Mouse (Mus musculus) heart, embryonic 14.5 days (tissue): Measurements from ENCODE around the gene Mpi. TPM values are rescaled to one million over a fixed set of nuclear protein-coding genes. Genes with fewer than 3 reads are reported as not detected.

Experiments
- ATAC-seq: fragments of 200-750 bp; cut with Nextera tagmentation; 2 replicates; pipeline ENCODE4 v1.8.0; 2017; ENCODE audit warnings: low read depth, moderate TSS enrichment; ENCODE audit not compliant: insufficient number of reproducible peaks, insufficient read depth, low FRiP score
- H3K27ac ChIP-seq, 2 experiments: fragments of 200-500 bp in 1 of 2; fragments of 300-500 bp in 1 of 2; sonication (generic) in 1 of 2; replicated peaks in 1 of 2; 2 replicates each; pipeline ENCODE4 v1.5.1; 2012 to 2014; ENCODE audit warnings: low read depth in 2 of 2, low read length in 2 of 2, control low read depth in 1 of 2, mild to moderate bottlenecking in 1 of 2, mixed read lengths in 1 of 2; ENCODE audit not compliant: control insufficient read depth in 1 of 2, insufficient read depth in 1 of 2
- H3K27me3 ChIP-seq: fragments of 300-500 bp; sonication (generic); 2 replicates; pipeline ENCODE4 v1.6.1; 2014; ENCODE audit warnings: mild to moderate bottlenecking, low read length, control low read depth; ENCODE audit not compliant: control insufficient read depth, insufficient read depth
- H3K36me3 ChIP-seq: fragments of 300-500 bp; sonication (generic); 2 replicates; pipeline ENCODE4 v1.6.1; 2014; ENCODE audit warnings: mild to moderate bottlenecking, control low read depth, low read length, mixed read lengths; ENCODE audit not compliant: control insufficient read depth, insufficient read depth
- H3K4me1 ChIP-seq, 2 experiments: fragments of 200-500 bp in 1 of 2; fragments of 300-500 bp in 1 of 2; sonication (generic) in 1 of 2; 2 replicates each; pipeline ENCODE4 v1.6.1; 2012 to 2014; ENCODE audit warnings: low read length in 2 of 2, control low read depth in 1 of 2, mixed read lengths in 1 of 2; ENCODE audit not compliant: control insufficient read depth in 2 of 2, insufficient read depth in 2 of 2
- H3K4me2 ChIP-seq: fragments of 300-500 bp; sonication (generic); 2 replicates; pipeline ENCODE4 v1.6.1; 2014; ENCODE audit warnings: mild to moderate bottlenecking, low read length
- H3K4me3 ChIP-seq, 2 experiments: fragments of 200-500 bp in 1 of 2; fragments of 300-500 bp in 1 of 2; sonication (generic) in 1 of 2; 2 replicates each; pipeline ENCODE4 v1.5.1; 2012 to 2014; ENCODE audit warnings: low read length in 2 of 2, mild to moderate bottlenecking in 2 of 2, control low read depth in 1 of 2, low read depth in 1 of 2, moderate library complexity in 1 of 2; ENCODE audit not compliant: control insufficient read depth in 1 of 2, insufficient read depth in 1 of 2
- H3K9ac ChIP-seq: fragments of 300-500 bp; sonication (generic); 2 replicates; pipeline ENCODE4 v1.6.1; 2014; ENCODE audit warnings: mild to moderate bottlenecking, low read length
- H3K9me3 ChIP-seq: fragments of 300-500 bp; sonication (generic); 2 replicates; pipeline ENCODE4 v1.6.1; 2016; ENCODE audit warnings: low read length, control low read depth; ENCODE audit not compliant: control insufficient read depth
- WGBS: fragments of 180-500 bp; shearing (Covaris S2); extraction: QIAGEN DNeasy Blood & Tissue Kit; methylation state at CpG from one replicate; pipeline ENCODE4 v1.1.7; 2014; 5-methylcytosine and 5-hydroxymethylcytosine counted together
- polyA plus RNA-seq: library from polyadenylated mRNA; unstranded; fragments of >200 nt; fragmentation: Nextera tagmentation; extraction: Ambion mirVana; gene quantifications from 2 replicates; pipeline ENCODE4 v1.2.1, GENCODE M21; 2014

Gene Mpi
- 69.2 and 74.3 TPM in 2 replicates for polyA plus RNA-seq

DNA sequence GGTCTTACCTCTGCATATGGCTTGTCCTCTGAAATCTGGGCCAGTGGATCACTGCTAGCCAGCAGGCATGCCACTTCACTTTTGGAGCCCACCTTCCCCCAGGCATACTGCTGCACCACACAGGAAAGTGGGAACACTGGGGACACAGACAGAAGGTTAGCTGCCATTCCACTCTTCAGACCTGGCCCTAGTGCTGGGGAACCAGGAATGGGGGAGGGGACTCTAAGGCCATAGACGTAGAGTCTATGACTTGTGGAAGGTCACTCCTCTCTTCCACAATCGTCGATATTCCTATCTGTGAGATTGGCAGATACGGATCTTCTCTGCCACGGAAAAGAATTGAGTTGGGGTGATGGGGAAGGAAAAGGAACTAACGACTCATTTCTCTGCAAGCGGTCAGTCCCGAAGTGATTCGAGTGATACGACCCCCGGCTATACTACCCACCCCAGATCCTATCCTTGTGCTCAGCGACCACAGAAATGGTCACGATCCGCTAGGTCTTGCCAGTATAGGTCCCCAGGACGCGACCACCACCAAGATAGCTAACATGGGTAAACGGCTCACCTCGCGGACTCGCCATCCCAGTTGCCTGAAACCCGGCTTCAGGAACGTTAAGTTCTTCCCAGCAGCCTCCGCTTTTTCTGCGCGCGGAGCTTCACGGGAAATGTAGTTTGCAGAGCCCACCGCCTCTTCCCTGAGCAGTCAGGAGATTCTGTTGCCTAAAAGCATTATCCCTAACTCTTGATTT is at the start of gene Mpi:
Gene Mpi (minus strand): TSS at position 625 of the 749 bp plus-strand sequence.
- under 1% methylated on average over 28 of the region's 28 CpGs for WGBS
- Histone ChIP-seq H3K4me1 (peaks cover 17 to 36% of the 10 kb centered on the region in 2 experiments), H3K9ac (peak within 1 kb of the TSS; percentile 83), H3K9me3 (no peaks in the 10 kb centered on the region), H3K27me3 (no peaks in the 10 kb centered on the region), H3K4me2 (peak within 1 kb of the TSS; percentile 73), H3K36me3 (peaks cover 27% of the 10 kb centered on the region), H3K27ac (peak within 1 kb of the TSS in 1 of 2 experiments; percentile 24; a peak in 2 of 4 replicates), H3K4me3 (peak within 1 kb of the TSS; percentile 65 to 75)
- ATAC-seq: no peak

GRCm38 (mm10) chr9:57602098-57602497 is 49.5 kb upstream of the Mpi start:
- H3K36me3 ChIP-seq: no peaks in the 10 kb centered on the region
- H3K4me1 ChIP-seq: peaks cover 42 to 57% of the 10 kb centered on the region in 2 experiments
- no peaks in the 10 kb centered on the region for H3K9me3 ChIP-seq
- H3K27me3 ChIP-seq: peaks cover 32% of the 10 kb centered on the region
- no peak overlapping the region for H3K4me2 ChIP-seq
- no peak for ATAC-seq
- no peak overlapping the region for H3K27ac ChIP-seq
- H3K9ac ChIP-seq: no peak overlapping the region
- no peak overlapping the region for H3K4me3 ChIP-seq
- 12% methylated on average over 8 of the region's 8 CpGs for WGBS

GRCm38 (mm10) chr9:57601353-57601706 is 48.8 kb upstream of the Mpi start:
- Histone ChIP-seq H3K4me3 (no peak overlapping the region), H3K9ac (peak overlapping the region; percentile 17; the same call in 1 of the 2 replicates), H3K4me1 (peaks cover 42 to 56% of the 10 kb centered on the region in 2 experiments), H3K27ac (no peak overlapping the region), H3K9me3 (no peaks in the 10 kb centered on the region), H3K27me3 (peaks cover 24% of the 10 kb centered on the region), H3K4me2 (no peak overlapping the region), H3K36me3 (peaks cover under 1% of the 10 kb centered on the region; the same call in 1 of the 2 replicates)
- no peak for ATAC-seq
- 21% methylated on average over 2 of the region's 2 CpGs for WGBS

DNA sequence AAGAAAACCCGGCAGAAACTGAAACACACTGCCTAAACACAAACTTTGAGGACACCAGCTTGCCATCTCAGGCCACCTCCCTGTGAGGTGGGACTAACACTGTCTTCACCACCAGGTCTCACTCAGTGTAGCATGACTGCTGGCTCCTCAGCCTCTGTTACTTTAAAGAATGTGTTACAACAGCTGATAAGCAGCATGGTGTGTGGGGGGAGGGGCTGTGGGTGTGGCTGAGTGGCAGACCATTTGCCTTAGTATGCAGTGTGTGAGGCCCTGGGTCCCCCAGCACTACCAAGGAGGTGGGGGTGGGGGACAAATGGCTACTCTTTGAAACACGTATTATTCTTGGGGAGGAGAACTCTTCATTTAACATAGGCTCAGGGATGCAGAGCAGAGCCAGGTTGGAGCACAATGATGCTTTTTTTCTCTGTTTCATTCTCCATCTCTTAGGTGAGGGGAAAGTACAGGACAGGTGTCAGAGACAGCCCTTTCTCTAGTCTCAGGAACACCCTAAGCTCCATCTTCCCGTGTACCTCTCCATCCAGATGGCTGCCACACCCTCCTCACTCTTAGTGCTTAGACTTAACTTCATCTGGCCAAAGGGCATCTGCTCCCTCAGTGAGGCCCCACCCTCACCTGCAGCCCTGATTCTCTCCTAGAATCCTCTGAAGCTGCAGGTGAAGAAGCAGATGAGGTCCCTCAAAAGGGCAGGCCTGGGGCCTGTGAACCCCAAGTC is 48.2 kb upstream of the Mpi start:
- H3K4me2 ChIP-seq: no peak overlapping the region
- ATAC-seq: peak; percentile 32; the same call in 1 of the 2 replicates
- 2% methylated on average over 3 of the region's 3 CpGs for WGBS

GRCm38 (mm10) chr9:57598851-57599563 is 46.4 kb upstream of the Mpi start:
- H3K4me1 ChIP-seq: peaks cover 40 to 51% of the 10 kb centered on the region in 2 experiments
- no peak for ATAC-seq
- H3K4me2 ChIP-seq: no peak overlapping the region
- peaks cover 2% of the 10 kb centered on the region; the same call in 1 of the 2 replicates for H3K27me3 ChIP-seq
- H3K9ac ChIP-seq: no peak overlapping the region
- 64% methylated on average over 8 of the region's 8 CpGs for WGBS
- no peak overlapping the region for H3K4me3 ChIP-seq
- no peaks in the 10 kb centered on the region for H3K9me3 ChIP-seq
- no peak overlapping the region for H3K27ac ChIP-seq
- H3K36me3 ChIP-seq: peaks cover 20% of the 10 kb centered on the region

More for the DNA sequence above, 48.2 kb upstream of the Mpi start:
- Histone ChIP-seq H3K4me3 (no peak overlapping the region), H3K9me3 (no peaks in the 10 kb centered on the region), H3K4me1 (peaks cover 39 to 51% of the 10 kb centered on the region in 2 experiments), H3K27me3 (peaks cover 19% of the 10 kb centered on the region), H3K9ac (no peak overlapping the region), H3K36me3 (peaks cover 4% of the 10 kb centered on the region; the same call in 1 of the 2 replicates), H3K27ac (no peak overlapping the region)

DNA sequence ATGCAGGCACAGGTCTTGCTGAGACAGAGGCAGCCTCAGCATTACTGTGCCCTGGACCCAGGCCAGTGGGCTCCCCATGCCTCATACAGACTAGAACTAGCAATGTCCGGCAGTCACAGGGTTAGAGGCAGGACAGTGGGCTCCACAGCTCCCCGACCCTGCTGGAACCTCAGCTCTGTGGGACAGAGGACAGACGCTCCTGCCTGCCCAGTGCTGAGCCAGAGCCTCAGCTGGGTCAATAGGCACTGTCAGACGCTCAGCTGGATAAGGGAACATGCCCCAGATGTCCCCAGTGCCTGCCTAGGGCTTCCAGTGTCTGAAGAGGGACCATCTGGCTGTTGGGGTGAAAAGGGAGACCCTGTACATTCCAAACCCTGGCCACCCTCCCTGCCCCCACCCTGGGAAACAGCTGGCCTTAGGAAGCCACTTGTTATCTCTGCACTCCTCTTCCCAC is 45.4 kb upstream of the Mpi start:
- no peak overlapping the region for H3K4me2 ChIP-seq
- H3K9ac ChIP-seq: no peak overlapping the region
- no peak overlapping the region for H3K4me3 ChIP-seq
- no peaks in the 10 kb centered on the region for H3K27me3 ChIP-seq
- H3K27ac ChIP-seq: no peak overlapping the region; a peak in 1 of 4 replicates
- H3K36me3 ChIP-seq: peaks cover 31% of the 10 kb centered on the region
- no peaks in the 10 kb centered on the region for H3K9me3 ChIP-seq
- WGBS: 16% methylated on average over 4 of the region's 4 CpGs
- no peak for ATAC-seq
- peaks cover 42 to 51% of the 10 kb centered on the region in 2 experiments for H3K4me1 ChIP-seq

DNA sequence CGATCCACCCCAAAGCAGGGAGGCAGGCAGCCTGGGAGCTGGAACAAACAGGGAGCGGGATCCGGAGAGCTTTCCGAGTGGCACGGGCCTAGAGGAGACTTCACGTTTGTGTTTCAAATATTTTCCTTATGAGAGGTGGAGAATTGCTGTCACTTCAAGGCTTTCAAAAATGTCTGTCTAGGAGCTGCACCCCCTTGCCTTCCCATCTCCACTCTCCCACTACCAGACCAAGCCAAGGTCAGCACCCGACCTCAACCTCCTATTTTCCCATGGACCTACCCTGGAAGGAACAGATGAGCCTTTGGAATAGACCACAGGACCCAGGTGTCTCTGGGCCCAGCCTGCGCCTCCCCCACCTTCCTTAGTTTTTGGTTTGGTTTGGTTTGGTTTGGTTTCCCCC is 44.7 kb upstream of the Mpi start:
- no peaks in the 10 kb centered on the region for H3K9me3 ChIP-seq
- peaks cover 41 to 48% of the 10 kb centered on the region in 2 experiments for H3K4me1 ChIP-seq
- 82% methylated on average over 8 of the region's 8 CpGs for WGBS
- H3K4me2 ChIP-seq: no peak overlapping the region
- no peak for ATAC-seq
- no peak overlapping the region for H3K4me3 ChIP-seq
- no peak overlapping the region for H3K27ac ChIP-seq
- H3K36me3 ChIP-seq: peaks cover 38% of the 10 kb centered on the region
- no peaks in the 10 kb centered on the region for H3K27me3 ChIP-seq
- 0 out of 2 replicates have a peak overlapping the region, but pooled peaks have one; percentile 27 for H3K9ac ChIP-seq
